Mouse (Mus musculus) limb, embryonic 14.5 days (tissue): ENCODE data around the gene Gcnt3. TPM values are rescaled to one million over a fixed set of nuclear protein-coding genes. Genes with fewer than 3 reads are reported as not detected.

ENCODE experiments used
- ATAC-seq: fragments of 200-750 bp; cut with Nextera tagmentation; 2 replicates; pipeline ENCODE4 v1.8.0; 2017; ENCODE audit warnings: low read depth, moderate number of reproducible peaks, moderate TSS enrichment; ENCODE audit not compliant: low FRiP score
- DNase-seq: peaks from one replicate; pipeline ENCODE4 v3.0.0-alpha.2; 2015; ENCODE audit warnings: low spot score
- H3K27ac ChIP-seq: fragments of 300-500 bp; sonication (generic); replicated peaks from 2 replicates; pipeline ENCODE4 v1.5.1; 2014; ENCODE audit warnings: low read depth, mild to moderate bottlenecking, low read length, moderate library complexity, mixed read lengths
- H3K27me3 ChIP-seq: fragments of 300-500 bp; sonication (generic); 2 replicates; pipeline ENCODE4 v1.6.1; 2014; ENCODE audit warnings: low read length, mixed read lengths; ENCODE audit not compliant: control insufficient read depth, insufficient read depth
- H3K36me3 ChIP-seq: fragments of 300-500 bp; sonication (generic); 2 replicates; pipeline ENCODE4 v1.6.1; 2014; ENCODE audit warnings: mild to moderate bottlenecking, low read length, moderate library complexity, mixed read lengths; ENCODE audit not compliant: control insufficient read depth, insufficient read depth
- H3K4me1 ChIP-seq: fragments of 300-500 bp; sonication (generic); 2 replicates; pipeline ENCODE4 v1.6.1; 2014; ENCODE audit warnings: antibody characterized with exemption, low read length, mixed read lengths; ENCODE audit not compliant: control insufficient read depth, insufficient read depth
- H3K4me2 ChIP-seq: fragments of 300-500 bp; sonication (generic); replicated peaks from 2 replicates; pipeline ENCODE4 v1.6.1; 2014; ENCODE audit warnings: low read depth, mild to moderate bottlenecking, low read length, moderate library complexity; ENCODE audit not compliant: severe bottlenecking
- H3K4me3 ChIP-seq: fragments of 300-500 bp; sonication (generic); replicated peaks from 2 replicates; pipeline ENCODE4 v1.5.1; 2014; ENCODE audit warnings: low read length
- H3K9ac ChIP-seq: fragments of 300-500 bp; sonication (generic); 2 replicates; pipeline ENCODE4 v1.6.1; 2014; ENCODE audit warnings: mild to moderate bottlenecking, low read depth, low read length, moderate library complexity; ENCODE audit not compliant: severe bottlenecking
- H3K9me3 ChIP-seq: fragments of 300-500 bp; sonication (generic); 2 replicates; pipeline ENCODE4 v1.6.1; 2016; ENCODE audit warnings: low read length; ENCODE audit not compliant: control insufficient read depth
- POLR2A ChIP-seq: fragments of 200-500 bp; IDR thresholded peaks from 2 replicates; pipeline ENCODE4 v1.8.0; 2012; ENCODE audit warnings: inconsistent platforms, mild to moderate bottlenecking, moderate library complexity, borderline replicate concordance; ENCODE audit not compliant: insufficient read depth, insufficient read length; ENCODE audit errors: extremely low read depth
- WGBS: fragments of 180-500 bp; shearing (Covaris S2); extraction: QIAGEN DNeasy Blood & Tissue Kit; methylation state at CpG from one replicate; pipeline ENCODE4 v1.1.7; 2014; 5-methylcytosine and 5-hydroxymethylcytosine counted together
- polyA plus RNA-seq, 2 experiments: library from polyadenylated mRNA; depleted of rRNA in 1 of 2; stranded (reverse) in 1 of 2; unstranded in 1 of 2; fragments of >200 nt; fragmentation: Nextera tagmentation in 1 of 2; extraction: Ambion mirVana in 1 of 2; gene quantifications; 2 replicates each; pipeline versions ENCODE4 v1.2.1 to v1.2.3; 2012 to 2014

Gcnt3 gene
- polyA plus RNA-seq, 2 experiments: 0.03 to 0.06 TPM

GRCm38 (mm10) chr9:70069961-70070435 is 32.1 kb upstream of the Gcnt3 start:
- no peak for TF ChIP-seq POLR2A
- Histone ChIP-seq H3K4me3 (no peak overlapping the region), H3K9ac (no peak overlapping the region), H3K4me2 (no peak overlapping the region), H3K4me1 (no peaks in the 10 kb centered on the region), H3K9me3 (no peaks in the 10 kb centered on the region), H3K36me3 (no peaks in the 10 kb centered on the region), H3K27ac (no peak overlapping the region), H3K27me3 (no peaks in the 10 kb centered on the region)
- 85% methylated on average over 8 of the region's 8 CpGs for WGBS
- DNase-seq (no peak), ATAC-seq (no peak)

GRCm38 (mm10) chr9:70067497-70067896 is 29.6 kb upstream of the Gcnt3 start:
- H3K27ac ChIP-seq: no peak overlapping the region
- H3K4me3 ChIP-seq: no peak overlapping the region
- H3K4me1 ChIP-seq: no peaks in the 10 kb centered on the region
- H3K36me3 ChIP-seq: no peaks in the 10 kb centered on the region
- TF ChIP-seq POLR2A: no peak
- H3K9ac ChIP-seq: no peak overlapping the region
- H3K9me3 ChIP-seq: no peaks in the 10 kb centered on the region
- H3K4me2 ChIP-seq: no peak overlapping the region
- ATAC-seq (no peak), DNase-seq (no peak)
- 93% methylated on average over 3 of the region's 3 CpGs for WGBS
- H3K27me3 ChIP-seq: no peaks in the 10 kb centered on the region

- H3K4me1 ChIP-seq: no peaks in the 10 kb centered on the region
- DNase-seq: no peak
- H3K27ac ChIP-seq: no peak overlapping the region
- no peaks in the 10 kb centered on the region for H3K27me3 ChIP-seq
- WGBS: 79% methylated on average over 3 of the region's 3 CpGs
- TF ChIP-seq POLR2A: no peak
- no peaks in the 10 kb centered on the region for H3K36me3 ChIP-seq
- no peaks in the 10 kb centered on the region for H3K9me3 ChIP-seq
- no peak for ATAC-seq
- no peak overlapping the region for H3K4me2 ChIP-seq
- no peak overlapping the region for H3K9ac ChIP-seq
- no peak overlapping the region for H3K4me3 ChIP-seq
Observed at GRCm38 (mm10) chr9:70062012-70062411, 24.1 kb upstream of the Gcnt3 start.

GRCm38 (mm10) chr9:70053411-70053810 is 15.5 kb upstream of the Gcnt3 start:
- TF ChIP-seq POLR2A: no peak
- Histone ChIP-seq H3K27ac (no peak overlapping the region), H3K4me1 (peaks cover 16% of the 10 kb centered on the region; the same call in 1 of the 2 replicates), H3K9ac (no peak overlapping the region), H3K27me3 (no peaks in the 10 kb centered on the region), H3K9me3 (no peaks in the 10 kb centered on the region), H3K4me3 (no peak overlapping the region), H3K36me3 (no peaks in the 10 kb centered on the region), H3K4me2 (no peak overlapping the region)
- ATAC-seq (no peak), DNase-seq (no peak)
- 47% methylated on average over 3 of the region's 3 CpGs for WGBS

GRCm38 (mm10) chr9:70052730-70053129 is 14.8 kb upstream of the Gcnt3 start:
- no peak overlapping the region for H3K4me3 ChIP-seq
- H3K4me2 ChIP-seq: no peak overlapping the region
- no peak overlapping the region for H3K9ac ChIP-seq
- no peak overlapping the region for H3K27ac ChIP-seq
- no peaks in the 10 kb centered on the region for H3K9me3 ChIP-seq
- 61% methylated on average over 3 of the region's 3 CpGs for WGBS
- no peak for TF ChIP-seq POLR2A
- H3K36me3 ChIP-seq: no peaks in the 10 kb centered on the region
- DNase-seq: no peak
- peaks cover 22% of the 10 kb centered on the region; the same call in 1 of the 2 replicates for H3K4me1 ChIP-seq
- ATAC-seq: no peak
- no peaks in the 10 kb centered on the region for H3K27me3 ChIP-seq

- H3K27me3 ChIP-seq: no peaks in the 10 kb centered on the region
- no peaks in the 10 kb centered on the region for H3K36me3 ChIP-seq
- H3K4me3 ChIP-seq: no peak overlapping the region
- 34% methylated on average over 8 of the region's 8 CpGs for WGBS
- DNase-seq: no peak
- no peak for ATAC-seq
- TF ChIP-seq POLR2A: no peak
- H3K4me1 ChIP-seq: peaks cover 25% of the 10 kb centered on the region; the same call in 1 of the 2 replicates
- no peak overlapping the region for H3K4me2 ChIP-seq
- no peak overlapping the region for H3K9ac ChIP-seq
- H3K27ac ChIP-seq: no peak overlapping the region
- no peaks in the 10 kb centered on the region for H3K9me3 ChIP-seq
Observed at GRCm38 (mm10) chr9:70049839-70050238, 12.0 kb upstream of the Gcnt3 start.
